In the genomic region with DNA sequence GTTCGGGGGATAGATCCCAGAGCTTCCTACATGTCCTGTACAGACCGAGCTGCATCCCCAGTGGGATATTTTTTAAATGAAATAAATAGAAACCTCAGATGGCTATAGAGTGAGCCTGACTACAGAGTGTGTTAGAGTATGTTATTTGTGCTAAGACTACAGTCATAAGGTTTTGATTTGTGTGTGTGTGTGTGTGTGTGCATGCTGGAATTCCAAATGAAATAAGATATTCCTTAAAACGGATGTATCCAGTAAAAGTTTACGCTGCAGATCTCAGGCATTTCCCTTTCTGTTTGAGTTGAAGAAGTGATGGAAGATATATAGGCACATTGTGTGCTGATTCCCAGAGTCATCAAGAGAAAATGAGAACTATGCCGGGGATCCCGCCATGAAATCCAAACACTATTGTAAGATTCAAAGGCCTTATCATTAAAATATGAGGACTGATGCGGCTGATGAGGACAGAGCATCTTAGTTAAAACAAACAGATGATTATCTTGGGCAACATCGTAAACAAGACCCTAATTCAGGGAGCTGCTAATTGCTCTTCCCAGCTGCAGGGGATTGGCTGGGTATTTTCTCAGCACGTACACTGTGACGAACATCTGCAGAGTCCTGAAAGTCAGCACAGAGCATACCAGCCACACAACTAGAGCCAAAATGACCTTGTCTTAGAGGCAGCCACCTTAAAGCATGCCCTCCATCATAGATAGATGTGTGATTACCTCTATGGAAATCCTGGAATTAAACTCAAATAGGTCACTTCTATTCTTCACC, we compare ENCODE assay signal across 23 mouse cellular contexts. TPM values are rescaled to one million over a fixed set of nuclear protein-coding genes. Genes with fewer than 3 reads are reported as not detected.
DNase-seq lines count a peak whose midpoint lies in the region; ATAC-seq and TF ChIP-seq lines count a peak whose summit lies in the region.
"Had no signal": no experiment of that assay in that cellular context is flagged by ENCODE, and none has a peak within 500 bp of the region (broad histone marks: within the 10 kb centered on the region; RNA-seq: fewer than 3 reads in every experiment).

No protein-coding gene starts in this region.

- ATAC-seq in embryonic facial prominence, embryonic 11.5 days (replicated peaks; ENCODE audit: insufficient number of reproducible peaks, low FRiP score, low TSS enrichment, low read depth) = peak; percentile 76
- ATAC-seq: CD4-positive, CD25-positive, alpha-beta regulatory T cell, adult 4 months; inflammation-experienced regulatory T-cells, adult 6 months; midbrain, embryonic 13.5 days had no signal

- no peaks in the 10 kb centered on the region for H3K27me3 ChIP-seq in embryonic facial prominence, embryonic 11.5 days (ENCODE audit: control insufficient read depth, insufficient read depth, low read length)
- no peaks in the 10 kb centered on the region for H3K27me3 ChIP-seq in embryonic facial prominence, embryonic 10.5 days (replicated peaks; ENCODE audit: low read depth, poor library complexity, severe bottlenecking)
- H3K27me3 ChIP-seq: hindbrain, embryonic 12.5 days; liver, embryonic 15.5 days; midbrain, embryonic 13.5 days had no signal

- no peak overlapping the region for H3K4me3 ChIP-seq in embryonic facial prominence, embryonic 11.5 days (ENCODE audit: low read depth, low read length)
- H3K4me3 ChIP-seq in embryonic facial prominence, embryonic 10.5 days = no peak overlapping the region
- H3K4me3 ChIP-seq in layer of hippocampus, adult 2 months = no peak overlapping the region
- H3K4me3 ChIP-seq: hindbrain, embryonic 12.5 days; liver, embryonic 15.5 days; midbrain, embryonic 13.5 days; myocyte had no signal

- peak; percentile 56 for DNase-seq in embryonic facial prominence, embryonic 11.5 days (ENCODE audit: low spot score)
- no peak for DNase-seq in embryonic facial prominence, embryonic 10.5 days (ENCODE audit: low spot score)
- DNase-seq in layer of hippocampus, adult 2 months (ENCODE audit: low spot score in 2 of 2) = no peak
- no peak for DNase-seq in layer of hippocampus, postnatal 36 days
- DNase-seq in thymus, postnatal 0 days (ENCODE audit: low spot score) = peak; percentile 43
- DNase-seq in thymus, postnatal 36 days = no peak
- no peak for DNase-seq in testis, postnatal 10 days (ENCODE audit: low spot score)
- no peak for DNase-seq in Muller cell, postnatal 12 days (ENCODE audit: inconsistent ontology term)
- DNase-seq: cerebellum, adult 11-12 months; cerebellum, postnatal 25 days; heart, postnatal 10 days; kidney, adult 9 months; kidney, postnatal 4 days; right cerebral cortex, adult 18-20 months; thymus, adult 18-20 months had no signal

- H3K9me3 ChIP-seq in embryonic facial prominence, embryonic 11.5 days (replicated peaks; ENCODE audit: control insufficient read depth, low read length) = no peaks in the 10 kb centered on the region
- H3K9me3 ChIP-seq in embryonic facial prominence, embryonic 10.5 days = no peaks in the 10 kb centered on the region
- H3K9me3 ChIP-seq: hindbrain, embryonic 12.5 days; liver, embryonic 15.5 days; midbrain, embryonic 13.5 days had no signal

- no peak overlapping the region for H3K4me2 ChIP-seq in embryonic facial prominence, embryonic 11.5 days (ENCODE audit: low read depth, low read length)
- H3K4me2 ChIP-seq: hindbrain, embryonic 12.5 days; liver, embryonic 15.5 days; midbrain, embryonic 13.5 days had no signal

- 45% methylated on average over 10 of the region's 10 CpGs for WGBS in embryonic facial prominence, embryonic 11.5 days
- 56% methylated on average over 10 of the region's 10 CpGs for WGBS in embryonic facial prominence, embryonic 10.5 days

- no peak overlapping the region for H3K9ac ChIP-seq in embryonic facial prominence, embryonic 11.5 days (replicated peaks; ENCODE audit: low read length)
- H3K9ac ChIP-seq: hindbrain, embryonic 12.5 days; liver, embryonic 15.5 days; midbrain, embryonic 13.5 days had no signal

- H3K4me1 ChIP-seq in embryonic facial prominence, embryonic 11.5 days (ENCODE audit: control insufficient read depth, insufficient read depth, low read length) = no peaks in the 10 kb centered on the region
- H3K4me1 ChIP-seq in embryonic facial prominence, embryonic 10.5 days = peaks cover 14% of the 10 kb centered on the region
- H3K4me1 ChIP-seq: liver, embryonic 15.5 days; midbrain, embryonic 13.5 days had no signal

- no peaks in the 10 kb centered on the region for H3K36me3 ChIP-seq in embryonic facial prominence, embryonic 11.5 days (replicated peaks; ENCODE audit: control insufficient read depth, insufficient read depth, low read depth, low read length)
- H3K36me3 ChIP-seq in embryonic facial prominence, embryonic 10.5 days (replicated peaks) = no peaks in the 10 kb centered on the region
- H3K36me3 ChIP-seq: G1E; hindbrain, embryonic 12.5 days; liver, embryonic 15.5 days; midbrain, embryonic 13.5 days had no signal

- H3K27ac ChIP-seq in embryonic facial prominence, embryonic 11.5 days (replicated peaks; ENCODE audit: low read depth, low read length) = no peak overlapping the region
- H3K27ac ChIP-seq in embryonic facial prominence, embryonic 10.5 days (replicated peaks) = no peak overlapping the region
- H3K27ac ChIP-seq in layer of hippocampus, adult 2 months = peak overlapping the region; percentile 49
- H3K27ac ChIP-seq: hindbrain, embryonic 12.5 days; liver, embryonic 15.5 days; midbrain, embryonic 13.5 days had no signal

- no peak for TF ChIP-seq CTCF in layer of hippocampus, adult 2 months (conservative IDR thresholded peaks at IDR 0.05)

RNA-seq across cellular contexts. Expression of a gene that starts 20.5 kb away (rescaled TPM):
- 3.1 and 3.6 TPM in 2 replicates for polyA plus RNA-seq in embryonic facial prominence, embryonic 11.5 days (2014; fragmentation: Nextera tagmentation; extraction: Ambion mirVana)
- polyA plus RNA-seq in embryonic facial prominence, embryonic 10.5 days (2016; fragmentation: Nextera tagmentation; extraction: Ambion mirVana) = 0.63 and 1.8 TPM in 2 replicates
- 100 to 1,000 TPM; 242 to 245 TPM for total RNA-seq in layer of hippocampus, adult 2 months (2021)
- 100 to 1,000 TPM; 221 to 241 TPM for total RNA-seq in layer of hippocampus, postnatal 36 days (2021)
- polyA plus RNA-seq in thymus, postnatal 0 days (2015; fragmentation: Nextera tagmentation; extraction: Ambion mirVana) = 391 and 434 TPM in 2 replicates
- total RNA-seq: adrenal gland, adult 18-20 months had no signal
- polyA plus RNA-seq: G1E had no signal

Comparison
In these comparisons a context has a peak if more than half of its experiments do, and no peak if none do; other contexts are left out.
1. DNase-seq: peak in embryonic facial prominence, embryonic 11.5 days (single experiment) and thymus, postnatal 0 days (single experiment); none in embryonic facial prominence, embryonic 10.5 days (single experiment), layer of hippocampus, adult 2 months (0 of 2), layer of hippocampus, postnatal 36 days (0 of 2), thymus, postnatal 36 days (0 of 2), testis, postnatal 10 days (single experiment) and Muller cell, postnatal 12 days (single experiment).
2. RNA of a gene that starts 20.5 kb away (polyA plus RNA-seq): 391 to 434 TPM in thymus, postnatal 0 days; 3.1 to 3.6 TPM in embryonic facial prominence, embryonic 11.5 days and 0.63 to 1.8 TPM in embryonic facial prominence, embryonic 10.5 days; every median in the first group is over 10 times any median in the second.